Mouse (Mus musculus) forebrain, embryonic 15.5 days (tissue): Measurements from ENCODE around the gene Fam163a. TPM values are rescaled to one million over a fixed set of nuclear protein-coding genes. Genes with fewer than 3 reads are reported as not detected.

ENCODE experiments used
- ATAC-seq: fragments of 200-750 bp; cut with Nextera tagmentation; replicated peaks from 2 replicates; pipeline ENCODE4 v1.8.0; 2017; ENCODE audit warnings: mild to moderate bottlenecking, moderate TSS enrichment, moderate library complexity
- H3K27ac ChIP-seq: fragments of 300-500 bp; sonication (generic); replicated peaks from 2 replicates; pipeline ENCODE4 v1.5.1; 2015; ENCODE audit warnings: mild to moderate bottlenecking, inconsistent platforms
- H3K27me3 ChIP-seq: fragments of 300-500 bp; sonication (generic); 2 replicates; pipeline ENCODE4 v1.6.1; 2015; ENCODE audit warnings: inconsistent platforms
- H3K36me3 ChIP-seq: fragments of 300-500 bp; sonication (generic); 2 replicates; pipeline ENCODE4 v1.6.1; 2015; ENCODE audit warnings: mild to moderate bottlenecking, inconsistent platforms
- H3K4me1 ChIP-seq: fragments of 300-500 bp; sonication (generic); 2 replicates; pipeline ENCODE4 v1.6.1; 2015; ENCODE audit warnings: inconsistent platforms
- H3K4me2 ChIP-seq: fragments of 300-500 bp; sonication (generic); replicated peaks from 2 replicates; pipeline ENCODE4 v1.6.1; 2015; ENCODE audit warnings: mild to moderate bottlenecking, inconsistent platforms
- H3K4me3 ChIP-seq: fragments of 300-500 bp; sonication (generic); 2 replicates; pipeline ENCODE4 v1.5.1; 2015; ENCODE audit warnings: mild to moderate bottlenecking, inconsistent platforms
- H3K9ac ChIP-seq: fragments of 300-500 bp; sonication (generic); replicated peaks from 2 replicates; pipeline ENCODE4 v1.6.1; 2015; ENCODE audit warnings: mild to moderate bottlenecking, inconsistent platforms
- H3K9me3 ChIP-seq: fragments of 300-500 bp; sonication (generic); 2 replicates; pipeline ENCODE4 v1.6.1; 2016; ENCODE audit warnings: inconsistent platforms
- WGBS: fragments of 180-500 bp; shearing (Covaris S2); methylation state at CpG from one replicate; pipeline ENCODE4 v1.1.7; 2015; ENCODE audit warnings: mixed read lengths; 5-methylcytosine and 5-hydroxymethylcytosine counted together
- polyA plus RNA-seq: library from polyadenylated mRNA; unstranded; fragments of >200 nt; fragmentation: Nextera tagmentation; extraction: Ambion mirVana; gene quantifications from 2 replicates; pipeline ENCODE4 v1.2.1, GENCODE M21; 2015

Gene Fam163a
- polyA plus RNA-seq, 1 experiment from 2014 or later = 2.4 TPM

DNA sequence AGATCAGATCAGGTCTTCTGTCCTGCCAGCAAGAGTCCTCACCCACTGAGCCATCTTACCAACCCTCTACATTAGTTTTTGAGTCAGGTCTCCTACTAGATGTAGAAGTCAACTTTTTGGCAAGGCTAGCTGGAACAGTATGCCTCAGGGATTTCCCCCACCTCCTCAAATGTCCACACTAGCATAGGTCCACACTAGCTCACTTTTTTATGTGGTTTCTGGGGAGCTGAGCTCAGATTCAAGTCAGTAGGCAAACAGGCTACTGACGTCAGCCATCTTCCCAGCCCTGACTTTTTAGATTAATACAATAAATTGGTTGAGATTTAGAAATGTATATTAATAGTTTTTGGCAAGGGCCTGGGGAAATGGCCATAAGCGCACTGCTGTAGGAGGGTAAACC, 97.4 kb downstream of the Fam163a start:
- H3K4me3 ChIP-seq = no peak overlapping the region
- 99% methylated on average over 2 of the region's 2 CpGs for WGBS
- no peak overlapping the region for H3K27ac ChIP-seq
- peaks cover 3% of the 10 kb centered on the region; the same call in 1 of the 2 replicates for H3K4me1 ChIP-seq
- no peak overlapping the region for H3K4me2 ChIP-seq
- H3K9me3 ChIP-seq = no peaks in the 10 kb centered on the region
- ATAC-seq = no peak
- H3K36me3 ChIP-seq = no peaks in the 10 kb centered on the region
- H3K27me3 ChIP-seq = no peaks in the 10 kb centered on the region
- no peak overlapping the region for H3K9ac ChIP-seq

DNA sequence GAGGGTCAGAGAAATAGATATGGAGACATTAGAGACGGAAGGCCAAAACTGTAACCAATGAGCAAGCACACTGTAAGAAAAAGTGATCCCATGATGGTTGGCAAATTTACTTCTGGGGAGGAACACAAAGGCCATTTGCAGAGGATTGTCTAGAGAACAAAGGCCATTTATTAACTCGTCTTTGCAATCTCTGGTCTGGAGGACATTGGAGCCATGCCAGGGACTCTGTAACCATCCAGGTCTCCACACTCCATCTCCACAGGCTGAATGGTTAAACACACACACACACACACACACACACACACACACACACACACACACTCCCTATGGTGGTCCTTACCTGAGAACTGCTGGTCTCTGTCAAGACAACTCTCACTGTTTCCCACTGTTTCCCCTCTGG, 99.4 kb downstream of the Fam163a start:
- 48% methylated on average over 2 of the region's 2 CpGs for WGBS
- Histone ChIP-seq H3K27me3 (no peaks in the 10 kb centered on the region), H3K9me3 (no peaks in the 10 kb centered on the region), H3K4me1 (no peaks in the 10 kb centered on the region), H3K9ac (no peak overlapping the region), H3K36me3 (no peaks in the 10 kb centered on the region), H3K27ac (no peak overlapping the region), H3K4me2 (no peak overlapping the region), H3K4me3 (no peak overlapping the region)
- ATAC-seq = no peak

DNA sequence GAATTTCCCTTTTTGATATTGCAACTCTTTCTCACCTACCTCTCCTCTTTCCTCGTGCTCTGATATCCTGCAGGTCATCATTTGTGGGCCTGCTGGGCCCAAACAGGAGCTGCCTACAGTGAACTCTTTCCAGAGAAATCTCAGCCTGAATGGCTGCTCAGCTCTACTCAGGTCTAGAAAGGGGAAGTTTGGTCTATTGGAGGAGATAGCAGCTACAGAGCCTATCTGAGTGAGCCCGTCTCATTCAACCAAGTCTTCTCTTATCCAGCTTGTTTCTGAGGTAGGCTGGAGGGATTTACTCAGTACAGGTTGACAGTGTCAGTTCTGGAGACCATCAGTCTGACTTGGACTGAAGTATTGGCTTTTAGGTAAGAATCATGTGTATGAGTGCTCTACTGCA, 101.1 kb downstream of the Fam163a start:
- Histone ChIP-seq H3K4me1 (no peaks in the 10 kb centered on the region), H3K27ac (no peak overlapping the region), H3K36me3 (no peaks in the 10 kb centered on the region), H3K4me2 (no peak overlapping the region), H3K9ac (no peak overlapping the region), H3K27me3 (no peaks in the 10 kb centered on the region), H3K4me3 (no peak overlapping the region), H3K9me3 (no peaks in the 10 kb centered on the region)
- no peak for ATAC-seq
- 95% methylated on average over 2 of the region's 2 CpGs for WGBS

DNA sequence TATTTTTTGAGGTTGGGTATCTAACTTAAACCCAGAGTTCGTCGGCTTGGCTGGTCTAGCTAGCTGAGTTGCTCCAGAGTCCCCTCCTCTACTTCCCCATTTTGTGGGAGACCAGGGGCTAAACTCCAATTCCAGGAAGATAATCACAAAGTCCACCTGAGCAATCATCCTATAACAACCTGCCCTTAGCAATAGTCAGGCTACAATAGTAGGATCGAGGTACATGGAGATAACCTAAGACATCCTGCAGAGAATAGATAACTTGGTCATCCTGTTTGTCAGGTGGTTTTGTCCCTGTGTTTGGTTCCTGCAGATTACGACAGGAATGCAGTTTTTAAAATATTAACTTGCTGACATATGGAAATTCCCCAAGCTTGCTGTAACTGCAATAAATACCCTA, 113.0 kb downstream of the Fam163a start:
- Histone ChIP-seq H3K27me3 (no peaks in the 10 kb centered on the region), H3K36me3 (no peaks in the 10 kb centered on the region), H3K9ac (no peak overlapping the region), H3K4me1 (no peaks in the 10 kb centered on the region), H3K4me2 (no peak overlapping the region), H3K27ac (no peak overlapping the region), H3K4me3 (no peak overlapping the region), H3K9me3 (no peaks in the 10 kb centered on the region)
- ATAC-seq = no peak
- WGBS = 88% methylated on average over 4 of the region's 4 CpGs

DNA sequence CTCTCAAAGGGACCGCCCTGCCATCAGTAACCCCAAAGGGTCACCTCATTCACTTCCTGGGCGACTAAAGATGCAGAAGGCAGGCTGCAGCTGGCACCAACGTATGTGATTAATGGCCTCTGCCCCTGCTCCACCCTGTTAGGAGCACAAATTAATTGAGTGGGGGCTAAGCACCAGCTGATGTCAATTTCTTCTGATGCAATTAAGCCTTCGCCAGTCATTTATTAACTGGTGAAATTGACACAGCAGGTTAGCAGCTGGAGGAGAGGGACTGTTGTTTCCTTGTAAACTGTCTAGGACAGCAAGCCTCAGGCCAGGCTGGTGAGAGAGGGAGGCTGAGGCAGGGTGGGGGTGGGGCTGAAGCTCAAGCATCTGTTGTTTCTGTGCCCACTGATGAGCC, 114.8 kb downstream of the Fam163a start:
- 41% methylated on average over 4 of the region's 4 CpGs for WGBS
- H3K4me1 ChIP-seq = no peaks in the 10 kb centered on the region
- H3K27me3 ChIP-seq = no peaks in the 10 kb centered on the region
- H3K36me3 ChIP-seq = no peaks in the 10 kb centered on the region
- H3K27ac ChIP-seq = no peak overlapping the region
- H3K9me3 ChIP-seq = no peaks in the 10 kb centered on the region
- H3K4me2 ChIP-seq = no peak overlapping the region
- ATAC-seq = no peak
- H3K9ac ChIP-seq = no peak overlapping the region
- H3K4me3 ChIP-seq = no peak overlapping the region

DNA sequence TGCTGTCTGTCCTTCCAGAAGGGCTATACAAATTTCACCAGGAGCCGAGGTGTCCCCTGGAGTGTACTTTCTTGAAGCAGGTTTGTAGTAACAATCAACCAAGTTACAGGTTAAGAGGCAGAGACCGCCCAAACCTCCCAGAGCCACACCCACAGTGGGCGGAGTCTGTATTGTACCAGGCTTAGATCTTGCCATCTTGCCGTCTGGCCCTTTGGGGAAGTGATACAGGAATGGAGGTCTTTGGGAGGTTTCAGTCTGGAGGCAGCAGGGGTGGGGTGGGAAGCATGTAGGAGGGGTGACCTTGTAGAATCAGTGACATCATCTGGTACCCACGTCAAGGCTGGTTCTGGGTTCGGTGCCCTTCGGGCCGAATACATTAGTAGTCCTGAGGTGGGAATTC, 115.3 kb downstream of the Fam163a start:
- H3K4me1 ChIP-seq = no peaks in the 10 kb centered on the region
- no peak overlapping the region for H3K4me2 ChIP-seq
- no peak overlapping the region for H3K4me3 ChIP-seq
- H3K9ac ChIP-seq = no peak overlapping the region
- no peaks in the 10 kb centered on the region for H3K36me3 ChIP-seq
- WGBS = 80% methylated on average over 8 of the region's 8 CpGs
- no peaks in the 10 kb centered on the region for H3K27me3 ChIP-seq
- no peak overlapping the region for H3K27ac ChIP-seq
- no peaks in the 10 kb centered on the region for H3K9me3 ChIP-seq
- ATAC-seq = no peak

DNA sequence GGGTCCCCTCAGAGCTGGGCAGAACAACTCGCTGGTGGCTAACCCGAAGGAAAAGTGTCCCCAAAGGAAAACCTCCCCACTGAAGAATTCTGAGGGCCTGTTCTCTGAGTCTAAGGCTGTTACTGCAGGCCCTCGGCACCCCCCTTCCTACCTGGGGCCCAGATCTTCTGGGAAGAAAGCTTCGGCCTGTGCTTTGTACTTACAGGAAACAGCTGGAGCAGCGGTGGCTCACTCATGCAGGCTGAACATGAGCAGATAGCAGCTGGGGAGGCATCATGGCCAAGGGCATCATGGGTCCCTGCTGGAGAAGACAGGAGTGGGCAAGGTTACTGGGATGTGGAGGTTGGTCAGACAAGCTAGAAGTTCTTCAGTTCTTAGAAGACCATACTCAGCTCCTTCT, 117.2 kb downstream of the Fam163a start:
- Histone ChIP-seq H3K4me1 (no peaks in the 10 kb centered on the region), H3K27me3 (no peaks in the 10 kb centered on the region), H3K27ac (no peak overlapping the region), H3K9me3 (no peaks in the 10 kb centered on the region), H3K4me3 (no peak overlapping the region), H3K36me3 (no peaks in the 10 kb centered on the region), H3K4me2 (no peak overlapping the region), H3K9ac (no peak overlapping the region)
- 92% methylated on average over 5 of the region's 5 CpGs for WGBS
- no peak for ATAC-seq

DNA sequence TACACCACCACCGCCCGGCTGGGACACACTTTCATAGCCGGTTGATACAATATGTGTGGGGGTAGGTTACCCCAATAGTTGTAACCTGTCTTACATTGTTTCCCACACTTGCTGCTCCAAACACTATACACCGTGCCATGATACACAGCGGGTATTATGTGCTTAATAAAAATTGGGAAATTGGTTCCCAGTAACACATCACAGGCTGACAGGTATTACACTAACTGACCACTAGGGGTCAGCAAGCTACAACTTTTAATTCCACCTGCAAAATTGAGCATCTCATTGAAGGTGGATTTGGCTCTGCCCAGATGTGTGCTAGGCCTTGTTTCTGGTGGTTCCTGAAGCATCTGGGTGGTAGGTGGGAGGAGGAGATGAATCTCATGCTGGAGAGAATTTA, 119.1 kb downstream of the Fam163a start:
- Histone ChIP-seq H3K9me3 (no peaks in the 10 kb centered on the region), H3K4me1 (no peaks in the 10 kb centered on the region), H3K9ac (no peak overlapping the region), H3K27me3 (no peaks in the 10 kb centered on the region), H3K36me3 (no peaks in the 10 kb centered on the region), H3K4me2 (no peak overlapping the region), H3K27ac (no peak overlapping the region), H3K4me3 (no peak overlapping the region)
- peak; percentile 70; the same call in 1 of the 2 replicates for ATAC-seq
- 56% methylated on average over 5 of the region's 5 CpGs for WGBS

DNA sequence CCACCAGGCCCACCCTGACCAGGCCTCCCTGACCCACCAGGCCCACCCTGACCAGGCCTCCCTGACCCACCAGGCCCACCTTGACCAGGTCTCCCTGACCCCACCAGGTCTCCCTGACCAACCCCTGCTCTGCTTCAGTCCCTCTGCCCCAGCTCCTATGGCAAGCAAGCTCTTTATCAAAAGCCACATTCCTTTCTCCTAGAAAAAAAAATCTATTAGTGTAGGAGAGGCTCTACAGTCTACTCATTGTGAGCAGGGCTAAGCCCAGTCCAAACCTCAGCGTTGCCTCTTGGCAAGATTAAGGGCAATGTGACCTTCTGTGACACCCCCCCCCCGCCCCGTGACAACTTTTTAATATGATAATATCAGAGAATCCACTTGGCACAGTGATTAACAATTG, 120.2 kb downstream of the Fam163a start:
- no peaks in the 10 kb centered on the region for H3K36me3 ChIP-seq
- H3K9ac ChIP-seq = no peak overlapping the region
- no peak overlapping the region for H3K4me2 ChIP-seq
- H3K9me3 ChIP-seq = no peaks in the 10 kb centered on the region
- ATAC-seq = no peak
- no peaks in the 10 kb centered on the region for H3K4me1 ChIP-seq
- 66% methylated on average over 3 of the region's 3 CpGs for WGBS
- H3K27ac ChIP-seq = no peak overlapping the region
- no peaks in the 10 kb centered on the region for H3K27me3 ChIP-seq
- H3K4me3 ChIP-seq = no peak overlapping the region

DNA sequence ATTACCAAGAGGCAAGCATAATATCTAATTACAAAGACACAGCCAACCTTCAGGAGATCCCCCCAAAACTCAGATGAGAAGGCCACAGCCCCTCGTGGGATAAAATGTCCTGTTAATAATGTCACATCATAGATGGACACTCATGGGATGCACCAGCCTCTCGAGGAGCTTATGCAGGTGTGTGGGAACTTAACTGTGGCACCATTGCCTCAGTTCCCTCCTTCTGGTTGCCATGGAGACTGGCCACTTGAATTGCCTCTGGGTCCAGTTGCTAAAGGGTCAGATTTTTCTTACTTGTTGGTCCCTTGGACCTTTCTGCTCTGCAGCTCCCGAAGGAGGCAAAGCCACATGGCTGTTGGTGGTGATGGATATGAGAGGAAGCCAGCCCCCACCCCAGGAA, 127.2 kb downstream of the Fam163a start:
- H3K36me3 ChIP-seq = no peaks in the 10 kb centered on the region
- H3K27me3 ChIP-seq = no peaks in the 10 kb centered on the region
- no peaks in the 10 kb centered on the region for H3K4me1 ChIP-seq
- H3K9ac ChIP-seq = no peak overlapping the region
- ATAC-seq = no peak
- H3K4me2 ChIP-seq = no peak overlapping the region
- no peak overlapping the region for H3K4me3 ChIP-seq
- no peaks in the 10 kb centered on the region for H3K9me3 ChIP-seq
- 71% methylated on average over 3 of the region's 3 CpGs for WGBS
- H3K27ac ChIP-seq = no peak overlapping the region

DNA sequence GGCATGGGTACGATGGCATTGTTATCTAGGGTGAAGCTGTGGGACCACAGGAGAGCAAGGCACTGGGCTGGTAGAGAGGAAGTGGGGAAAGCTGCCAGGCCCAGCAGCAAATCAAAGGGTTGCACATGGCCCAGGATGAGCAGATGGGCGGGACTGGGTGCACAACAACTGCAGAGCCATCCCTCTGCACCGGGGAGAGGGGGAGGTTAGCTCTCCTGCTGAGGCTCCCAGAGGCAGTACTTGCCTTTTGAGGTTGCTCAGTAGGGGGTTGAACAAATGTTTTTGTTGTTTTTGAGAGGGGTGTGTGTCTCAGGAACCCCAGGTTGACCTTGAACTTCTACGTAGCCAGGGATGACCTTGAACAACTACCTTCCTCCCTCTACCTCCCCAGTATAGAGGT, 128.4 kb downstream of the Fam163a start:
- Histone ChIP-seq H3K9ac (no peak overlapping the region), H3K4me3 (no peak overlapping the region), H3K9me3 (no peaks in the 10 kb centered on the region), H3K27ac (no peak overlapping the region), H3K36me3 (no peaks in the 10 kb centered on the region), H3K4me2 (no peak overlapping the region), H3K4me1 (no peaks in the 10 kb centered on the region), H3K27me3 (no peaks in the 10 kb centered on the region)
- WGBS = 66% methylated on average over 4 of the region's 4 CpGs
- no peak for ATAC-seq

DNA sequence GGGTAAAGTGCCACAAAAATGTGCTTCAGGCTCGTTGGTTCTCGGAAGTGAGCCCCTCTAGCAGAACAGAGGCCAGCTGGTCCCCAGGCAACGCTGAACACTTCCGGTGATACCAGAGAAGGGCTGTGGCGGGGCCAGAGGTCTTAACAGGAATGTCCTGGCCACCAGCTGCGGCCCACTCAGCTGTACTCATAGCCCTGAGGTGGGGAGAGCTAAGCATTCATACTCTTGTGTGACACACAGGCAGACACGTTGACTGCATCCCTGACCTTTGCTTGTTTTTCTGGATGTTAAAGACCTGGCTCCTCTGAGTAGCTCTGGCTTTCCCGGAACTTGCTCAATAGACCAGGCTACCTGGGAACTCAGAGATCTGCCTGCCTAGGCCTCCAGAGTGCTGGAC, 130.3 kb downstream of the Fam163a start:
- Histone ChIP-seq H3K36me3 (no peaks in the 10 kb centered on the region), H3K4me2 (no peak overlapping the region), H3K27ac (no peak overlapping the region), H3K27me3 (no peaks in the 10 kb centered on the region), H3K4me3 (no peak overlapping the region), H3K4me1 (no peaks in the 10 kb centered on the region), H3K9ac (no peak overlapping the region), H3K9me3 (no peaks in the 10 kb centered on the region)
- 86% methylated on average over 8 of the region's 8 CpGs for WGBS
- ATAC-seq = no peak

DNA sequence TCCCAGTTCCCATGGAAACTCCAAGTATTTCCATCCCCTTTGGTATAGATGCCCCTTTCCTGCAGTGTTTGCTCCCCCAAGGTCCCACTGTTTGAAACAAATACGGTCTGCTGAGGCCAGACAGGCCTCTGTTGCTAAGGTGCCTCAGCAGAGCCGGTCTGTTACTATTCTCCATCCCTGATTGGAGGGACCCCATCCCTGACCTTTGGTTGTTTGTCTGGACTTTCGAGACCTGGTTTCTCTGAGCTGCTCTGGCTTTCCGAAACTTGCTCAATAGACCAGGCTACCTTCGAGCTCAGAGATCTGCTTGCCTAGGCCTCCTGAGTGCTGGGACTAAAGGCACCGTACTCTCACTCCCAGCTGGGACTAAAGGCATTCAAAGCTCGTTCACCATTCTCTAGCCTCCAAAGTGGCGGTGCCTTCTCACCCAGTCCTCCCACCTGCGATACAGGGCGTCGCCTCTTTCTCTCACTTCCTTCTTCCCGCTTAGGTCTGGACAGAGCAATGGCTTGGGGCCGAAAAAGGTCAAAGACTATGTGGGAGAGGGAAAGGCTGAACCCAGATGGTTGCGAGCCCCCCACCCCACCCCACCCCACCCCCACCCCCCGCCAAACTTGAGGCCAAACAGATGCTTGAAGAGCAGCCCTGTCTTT, 131.5 kb downstream of the Fam163a start:
- Histone ChIP-seq H3K9ac (no peak overlapping the region), H3K36me3 (no peaks in the 10 kb centered on the region), H3K4me1 (no peaks in the 10 kb centered on the region), H3K27me3 (no peaks in the 10 kb centered on the region), H3K9me3 (no peaks in the 10 kb centered on the region), H3K4me2 (no peak overlapping the region), H3K4me3 (no peak overlapping the region), H3K27ac (no peak overlapping the region)
- 75% methylated on average over 15 of the region's 15 CpGs for WGBS
- no peak for ATAC-seq
